Mouse (Mus musculus) right cerebral cortex, postnatal 36 days (tissue): ENCODE results near the gene Adamts7.

Source experiments
- DNase-seq, 2 experiments: peaks; one replicate each; pipeline ENCODE4 v3.0.0; 2022; ENCODE audit warnings: low spot score in 2 of 2, mixed read lengths in 1 of 2

Adamts7 gene

DNA sequence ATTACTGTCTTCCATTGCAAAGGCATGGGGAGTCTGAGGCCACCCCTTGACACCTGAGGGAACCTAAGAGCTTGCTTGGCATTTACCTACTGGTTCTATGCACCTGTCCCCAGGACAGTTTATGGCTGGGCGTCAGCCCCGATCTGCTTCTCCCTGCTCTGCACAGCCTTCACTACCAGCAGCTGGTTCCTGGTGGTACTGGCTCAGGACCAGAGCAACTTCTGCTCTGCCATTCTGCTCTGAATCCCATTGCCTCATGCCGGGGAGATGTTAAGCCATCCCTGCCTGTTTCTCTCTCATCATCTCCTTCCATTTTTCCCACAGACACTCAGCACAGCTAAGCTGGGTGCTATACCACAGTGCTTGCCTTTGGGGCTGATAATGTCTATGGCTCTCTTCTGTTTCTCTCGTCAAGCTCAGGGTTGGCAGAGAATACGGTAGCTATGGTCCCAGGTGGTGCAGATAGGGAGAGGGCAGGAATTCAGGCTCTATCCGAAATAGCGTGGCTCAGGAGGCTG lies 35.1 kb downstream of the Adamts7 start:
- no peak for DNase-seq

DNA sequence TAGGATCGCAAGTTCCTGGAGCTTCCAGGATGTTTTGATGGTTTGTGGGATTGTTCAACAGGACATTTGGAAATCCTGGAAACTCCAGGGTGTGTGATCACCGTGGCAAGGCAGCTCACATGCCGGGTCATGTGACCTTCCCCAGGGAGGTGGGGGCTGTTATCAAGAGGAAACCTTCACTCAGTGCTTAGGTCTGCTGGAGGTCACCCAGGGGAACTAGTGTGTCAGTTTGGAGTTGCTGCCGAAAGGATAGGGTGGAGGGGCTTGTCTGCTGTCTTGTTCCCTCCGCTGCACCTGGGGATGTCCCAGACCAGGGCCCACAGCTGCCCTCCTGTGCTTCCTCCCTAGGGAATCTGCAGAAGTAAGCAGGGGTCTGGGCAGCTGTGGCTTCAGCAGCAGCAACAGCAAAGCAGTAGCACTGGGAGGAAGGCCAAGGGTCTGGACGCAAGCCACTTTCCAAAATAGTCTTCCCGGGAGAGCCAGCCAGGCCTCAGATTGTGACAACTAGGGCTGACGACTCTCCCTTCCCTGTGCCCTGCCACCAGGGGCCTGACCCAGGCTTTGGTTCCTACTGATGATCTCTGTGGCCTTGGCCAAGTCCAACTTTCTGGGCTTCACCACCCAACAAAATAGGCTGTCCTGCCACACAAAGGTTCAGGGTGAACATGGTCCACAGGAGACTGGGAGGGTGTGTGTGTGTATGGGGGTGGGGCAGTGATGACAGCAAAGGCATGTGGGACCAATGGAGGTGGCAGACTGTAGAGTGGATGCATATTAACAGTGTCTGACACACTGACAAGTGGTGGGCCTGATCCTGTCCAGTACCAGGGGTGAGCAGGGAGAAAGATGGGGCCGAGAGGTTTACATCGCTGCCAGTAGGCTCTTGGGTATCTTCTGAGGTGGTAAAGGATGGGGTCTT lies 35.9 kb downstream of the Adamts7 start:
- DNase-seq, result no peak

DNA sequence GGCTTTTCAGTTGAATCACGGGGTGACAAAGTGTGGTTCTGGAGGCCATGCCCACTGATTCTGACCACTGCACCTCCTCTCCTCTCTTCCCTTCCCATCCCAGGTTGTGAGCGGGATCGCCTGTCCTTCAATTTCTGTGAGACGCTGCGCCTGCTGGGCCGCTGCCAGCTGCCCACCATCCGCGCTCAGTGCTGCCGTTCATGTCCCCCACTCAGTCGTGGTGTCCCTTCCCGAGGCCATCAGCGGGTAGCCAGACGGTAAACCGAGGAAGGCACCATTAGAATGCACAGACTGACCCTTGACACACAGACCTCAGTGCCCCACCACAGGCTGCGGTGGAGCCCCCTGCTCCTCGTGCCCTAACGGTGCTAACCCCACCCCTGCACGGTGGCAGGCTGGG lies 36.7 kb downstream of the Adamts7 start:
- no peak for DNase-seq

DNA sequence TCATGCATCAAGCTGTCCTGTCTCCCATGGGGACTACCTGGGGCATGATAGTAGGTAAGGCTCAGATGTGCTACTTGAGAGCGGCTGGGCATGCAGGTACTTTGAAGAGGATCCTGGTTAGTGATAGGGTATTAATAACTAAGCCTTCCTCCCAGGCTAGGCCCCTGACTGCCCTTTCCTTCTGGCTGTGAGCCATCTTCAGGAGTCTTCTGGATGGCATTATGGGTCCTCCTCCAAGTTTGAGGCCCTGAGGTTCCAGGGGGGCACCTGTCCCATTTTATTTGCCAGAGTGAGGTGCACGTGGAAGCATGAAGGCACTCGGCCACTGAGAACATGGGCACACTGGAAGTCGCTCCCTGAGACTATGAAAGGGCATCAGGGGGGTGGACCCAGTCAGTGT lies 37.6 kb downstream of the Adamts7 start:
- no peak for DNase-seq

DNA sequence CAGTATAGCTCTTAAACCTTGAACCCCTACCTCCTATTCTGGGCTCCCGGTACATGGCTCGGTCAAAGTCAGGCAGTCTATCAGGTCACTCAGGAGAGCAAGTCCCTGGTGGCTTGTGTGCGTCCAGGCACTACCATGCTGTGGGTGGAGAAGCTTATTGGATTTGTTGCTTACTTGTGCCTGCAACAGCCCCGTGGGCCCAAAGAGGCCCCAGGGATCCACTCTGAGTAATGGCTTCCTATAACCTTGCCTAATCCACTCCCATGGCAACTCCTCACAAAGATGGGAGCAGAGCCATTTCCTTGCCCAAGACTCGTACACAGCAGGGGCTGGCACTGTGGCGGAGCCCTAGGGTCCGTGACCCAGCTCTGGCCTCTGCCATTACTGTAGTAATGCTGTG lies 38.2 kb downstream of the Adamts7 start:
- no peak for DNase-seq

DNA sequence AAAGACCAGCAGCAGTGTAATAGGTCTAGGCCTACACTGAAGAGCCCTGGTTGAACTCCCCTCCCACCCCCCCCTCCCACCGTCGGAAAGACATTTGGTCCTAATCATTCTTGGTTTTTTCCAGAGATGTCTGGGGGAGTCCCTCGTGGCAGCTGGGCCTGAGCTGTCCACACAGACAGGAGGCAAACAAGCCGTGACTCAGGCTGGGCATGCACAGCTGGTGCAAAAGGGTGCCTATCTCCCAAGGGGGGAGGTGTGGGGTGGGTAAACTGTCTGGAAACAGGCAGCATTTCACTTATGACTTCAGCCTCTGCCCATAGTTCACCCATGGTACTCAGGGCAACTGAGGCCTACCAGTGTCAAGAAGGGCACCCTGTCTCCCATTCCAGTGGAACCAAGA lies 38.7 kb downstream of the Adamts7 start:
- no peak for DNase-seq

DNA sequence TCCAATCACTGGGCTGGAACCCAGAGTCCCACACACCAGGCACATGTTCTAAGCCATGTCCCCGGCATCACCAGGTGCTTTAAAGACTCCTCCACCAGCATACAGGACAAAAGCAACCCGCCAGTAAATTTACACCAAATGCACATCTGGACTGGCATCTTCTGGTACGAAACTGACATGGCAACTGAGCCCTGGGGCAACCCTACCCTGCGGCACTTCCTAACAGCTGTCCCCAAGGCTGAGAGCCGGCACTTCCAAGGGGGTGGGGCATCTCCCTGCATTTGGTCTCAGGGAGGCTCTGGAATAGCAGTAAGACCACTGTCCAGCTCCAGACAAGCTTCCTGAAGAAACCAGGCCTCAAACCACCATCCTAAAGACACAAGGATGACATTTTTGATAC lies 40.4 kb downstream of the Adamts7 start:
- no peak for DNase-seq

DNA sequence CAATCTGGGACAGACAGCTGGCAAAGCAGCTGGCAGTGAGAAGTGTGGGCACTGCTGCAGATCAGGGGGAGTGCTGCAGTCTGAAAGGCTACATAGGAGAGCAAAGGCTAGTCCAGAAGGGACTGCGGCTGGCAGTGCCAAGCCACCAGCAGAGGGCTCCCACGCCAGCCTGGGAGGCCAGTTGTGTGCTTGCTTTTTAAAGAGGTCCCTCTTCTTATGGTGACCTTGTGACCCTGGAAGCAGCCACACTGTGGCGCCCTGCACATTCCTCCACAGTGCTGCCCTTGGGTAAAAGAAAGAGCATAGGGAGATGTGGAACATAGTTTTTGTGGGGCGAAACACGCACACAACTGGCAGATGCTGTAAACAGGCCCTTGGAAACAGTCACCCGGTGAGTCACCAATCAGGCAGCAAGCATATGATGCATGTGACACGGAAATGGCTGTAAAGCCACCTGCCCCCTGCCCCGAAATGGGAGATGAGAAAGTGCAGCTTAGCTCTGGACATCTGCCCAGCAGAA lies 41.6 kb downstream of the Adamts7 start:
- no peak for DNase-seq

DNA sequence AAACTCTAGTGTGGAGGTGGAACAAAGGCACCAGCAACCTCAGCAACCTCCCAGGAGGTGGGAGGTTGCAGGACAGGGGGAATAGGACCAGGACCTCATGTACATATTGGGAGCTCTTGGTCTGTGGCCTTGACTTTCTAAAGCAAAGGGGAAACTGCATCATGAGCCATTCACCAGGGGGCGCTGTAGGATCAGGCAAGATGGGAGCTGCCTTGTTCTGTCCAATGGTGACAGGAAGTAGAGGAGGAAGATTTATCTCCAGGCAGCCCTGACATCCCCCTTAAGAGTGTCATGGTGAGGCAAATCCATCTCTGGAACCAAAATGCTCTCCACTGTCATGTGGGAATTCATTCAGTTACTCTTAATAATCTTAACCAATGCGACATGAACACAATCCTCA lies 43.6 kb downstream of the Adamts7 start:
- DNase-seq, result peak; percentile 52 to 63

DNA sequence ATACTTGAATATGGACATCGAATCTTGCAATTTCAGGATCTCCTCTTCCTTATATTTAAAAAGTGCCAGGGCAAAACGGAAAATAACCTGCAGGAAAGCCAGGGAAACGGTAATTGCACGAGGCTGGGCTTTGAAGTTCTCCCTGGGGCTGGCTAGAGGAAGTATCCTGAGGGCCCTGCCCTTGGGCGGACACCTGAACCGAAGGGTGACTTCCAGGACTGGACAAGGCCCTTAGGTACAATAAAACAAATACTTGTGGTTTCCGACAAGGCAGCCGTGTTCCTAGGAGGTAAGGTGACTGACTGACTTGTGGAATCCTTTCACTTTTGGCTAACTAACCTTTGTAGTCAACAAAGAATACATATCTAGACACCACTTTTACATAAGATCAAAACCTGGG lies 44.9 kb downstream of the Adamts7 start:
- no peak for DNase-seq

DNA sequence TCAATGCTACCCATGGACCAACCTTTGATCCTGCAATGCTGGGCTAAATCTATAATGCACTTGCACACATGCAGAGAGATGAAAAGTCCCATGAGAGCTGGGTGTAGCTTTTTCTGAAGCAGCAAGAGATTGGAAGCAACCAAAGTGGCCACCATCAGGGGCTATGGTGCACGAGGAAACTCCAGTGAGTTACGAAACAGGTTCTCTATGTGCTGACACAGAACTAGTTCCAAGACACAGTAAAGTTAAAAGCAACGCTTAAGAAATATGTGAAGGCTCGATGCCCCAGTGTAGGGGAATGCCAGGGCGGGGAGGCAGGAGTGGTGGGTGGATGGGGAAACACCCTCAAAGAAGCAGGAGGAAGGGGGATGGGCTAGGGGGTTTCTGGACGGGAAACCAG lies 45.8 kb downstream of the Adamts7 start:
- DNase-seq, result no peak

DNA sequence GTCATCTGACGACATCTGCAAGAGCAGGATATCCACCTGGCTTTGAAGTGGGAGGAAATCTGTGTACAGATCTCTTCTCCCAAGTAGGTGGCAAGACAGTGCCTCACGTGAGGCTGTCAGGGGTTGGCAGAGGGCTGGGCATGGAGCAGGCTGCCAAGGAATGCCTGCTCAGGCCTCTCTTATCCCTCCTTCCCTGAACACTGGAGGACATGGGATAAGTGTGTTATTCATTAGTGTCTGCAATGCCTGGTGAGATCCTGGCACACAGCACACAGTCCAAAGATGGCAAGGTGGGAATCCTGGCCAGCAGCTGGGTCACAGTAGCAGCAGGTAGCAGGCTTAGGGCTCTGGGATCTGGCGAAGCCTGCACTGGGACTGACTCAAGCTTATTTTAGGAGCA lies 50.3 kb downstream of the Adamts7 start:
- no peak for DNase-seq

DNA sequence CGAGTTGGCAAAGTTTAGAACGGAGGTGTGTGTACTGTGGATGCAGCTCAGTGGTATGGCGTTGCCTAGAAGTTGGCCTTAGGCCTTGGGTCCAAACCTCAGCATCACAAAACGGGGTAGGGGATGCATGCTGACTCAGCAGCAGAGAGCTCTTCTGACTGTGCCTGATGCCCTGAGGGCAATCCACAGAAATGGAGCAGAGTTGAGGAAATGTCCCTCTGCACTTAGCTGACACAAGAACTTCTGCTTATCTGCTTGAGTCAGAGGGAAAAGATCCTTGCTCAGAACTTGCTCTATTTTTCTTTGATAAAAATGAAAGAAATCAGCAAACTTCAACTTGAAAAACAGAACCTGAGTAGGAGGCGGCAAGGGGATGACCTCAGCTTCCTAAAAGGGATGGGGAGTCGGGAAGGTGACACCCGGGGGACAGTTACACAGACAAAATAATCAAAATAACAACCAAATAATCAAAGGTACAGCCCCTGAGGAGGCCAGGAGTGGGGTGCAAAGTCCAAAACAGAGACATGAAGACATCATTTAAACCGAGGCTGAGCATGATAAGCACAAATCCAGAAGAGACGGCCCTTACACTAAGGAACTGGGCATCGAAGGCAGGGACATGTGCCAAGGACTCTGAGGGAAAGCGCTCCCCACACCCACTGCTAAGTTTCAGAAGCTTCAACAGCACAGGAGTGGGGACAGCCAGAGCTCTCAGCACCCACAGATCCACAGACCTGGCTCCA lies 53.6 kb downstream of the Adamts7 start:
- DNase-seq, result no peak

DNA sequence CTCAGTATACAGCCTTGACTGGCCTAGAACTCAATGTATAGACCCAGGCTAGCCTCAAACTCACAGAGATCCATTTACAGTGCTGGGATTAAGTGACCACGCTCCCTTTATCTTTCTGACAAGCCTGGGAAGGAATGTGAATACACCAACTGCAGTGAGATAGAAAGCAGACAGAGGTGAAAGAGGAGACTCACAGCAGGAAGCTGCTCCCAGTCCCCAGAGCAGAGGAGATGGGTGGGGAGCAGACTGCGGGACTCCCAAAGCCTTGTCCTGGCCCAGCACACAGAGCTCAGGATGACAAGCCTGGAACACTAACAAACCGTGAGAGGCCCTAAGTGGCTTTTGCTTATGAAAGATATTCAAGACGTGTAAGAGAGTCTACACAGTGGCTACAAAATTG lies 54.6 kb downstream of the Adamts7 start:
- no peak for DNase-seq

DNA sequence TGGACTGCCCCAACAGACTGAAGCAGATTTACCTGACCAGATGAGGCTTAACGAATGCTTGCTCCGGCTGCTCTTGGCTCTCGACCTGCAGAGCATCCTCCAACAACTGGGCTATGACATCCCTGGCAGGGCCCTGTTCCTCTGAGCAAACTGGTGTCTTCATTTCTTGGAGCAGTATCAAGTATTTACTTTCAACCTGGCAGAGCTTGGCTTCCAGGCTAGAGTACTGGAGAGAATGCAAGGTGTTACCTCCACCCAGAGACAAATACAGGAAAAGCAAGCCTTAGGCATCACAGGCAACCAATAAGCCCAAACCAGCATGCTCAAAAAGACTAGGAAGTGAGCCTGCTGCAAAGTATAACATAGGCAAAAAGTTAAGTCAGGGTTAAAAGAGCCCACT lies 59.4 kb downstream of the Adamts7 start:
- DNase-seq, result no peak

DNA sequence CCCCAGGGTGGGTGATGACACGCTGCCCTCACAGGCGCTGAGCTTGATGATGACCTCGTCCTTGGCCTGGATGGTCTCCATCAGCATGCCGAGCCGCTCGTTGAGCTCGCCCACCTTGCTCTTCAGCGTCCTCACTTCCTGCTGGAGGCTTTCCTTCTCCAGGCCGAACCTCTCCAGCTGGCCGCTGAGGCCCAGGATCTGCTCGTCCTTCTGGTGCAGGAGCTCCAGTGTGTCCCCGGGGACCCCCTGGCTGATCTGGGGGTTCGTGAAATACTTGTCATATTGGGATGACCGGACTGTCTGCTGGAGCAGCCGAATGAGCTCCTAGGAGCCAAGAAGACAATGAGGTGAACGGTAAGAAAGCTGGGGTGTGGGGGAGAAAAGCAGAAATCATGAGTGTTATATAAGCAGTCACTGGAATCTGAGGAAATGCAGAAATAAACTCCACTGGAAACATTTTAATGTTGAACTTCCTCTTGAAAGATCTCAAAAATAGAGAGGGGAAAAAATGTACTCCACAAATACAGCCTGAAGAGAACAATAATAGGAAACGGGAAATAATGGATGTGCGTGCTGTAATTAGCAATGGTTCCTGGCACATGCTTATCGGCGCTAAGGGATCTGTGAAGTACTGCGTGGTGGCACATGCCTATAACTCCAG lies 63.3 kb downstream of the Adamts7 start:
- DNase-seq, result peak in 1 of 2 experiments; percentile 30

DNA sequence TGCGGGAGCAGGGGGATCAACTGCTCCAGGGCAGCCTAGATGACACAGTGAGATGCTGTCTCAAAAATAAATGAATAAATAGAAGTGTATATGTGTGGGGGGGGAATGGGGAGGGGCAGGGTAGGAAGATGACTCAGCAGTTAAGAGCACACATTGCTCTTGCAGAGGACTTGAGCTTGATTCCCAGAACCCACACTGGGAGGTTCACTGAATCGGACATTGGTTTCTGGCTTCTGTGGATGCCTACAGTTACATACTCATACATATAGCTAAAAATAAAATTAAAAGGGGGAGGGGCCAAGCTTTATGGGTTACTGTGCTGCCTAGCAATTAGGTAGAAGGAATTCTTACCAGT lies 63.9 kb downstream of the Adamts7 start:
- no peak for DNase-seq

DNA sequence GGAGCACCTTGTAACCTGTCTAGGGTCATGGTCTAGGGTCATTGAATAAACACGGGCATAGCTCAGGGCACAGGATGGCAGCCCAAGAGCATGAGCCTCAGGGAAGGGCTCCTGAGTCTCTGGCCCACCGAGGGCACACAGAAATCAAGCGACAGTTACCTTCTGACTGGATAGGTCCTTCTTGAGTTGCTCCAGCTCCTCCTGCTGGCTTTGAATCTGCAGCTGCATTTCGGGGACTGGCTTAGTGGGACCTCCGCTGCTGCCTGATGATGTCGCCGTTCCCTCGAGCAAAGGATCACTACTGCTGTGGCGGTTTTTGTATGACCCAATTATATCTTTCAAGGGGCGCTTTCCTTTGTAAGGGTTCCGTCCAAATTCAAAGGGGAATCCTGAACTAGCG lies 64.3 kb downstream of the Adamts7 start:
- DNase-seq, result no peak

DNA sequence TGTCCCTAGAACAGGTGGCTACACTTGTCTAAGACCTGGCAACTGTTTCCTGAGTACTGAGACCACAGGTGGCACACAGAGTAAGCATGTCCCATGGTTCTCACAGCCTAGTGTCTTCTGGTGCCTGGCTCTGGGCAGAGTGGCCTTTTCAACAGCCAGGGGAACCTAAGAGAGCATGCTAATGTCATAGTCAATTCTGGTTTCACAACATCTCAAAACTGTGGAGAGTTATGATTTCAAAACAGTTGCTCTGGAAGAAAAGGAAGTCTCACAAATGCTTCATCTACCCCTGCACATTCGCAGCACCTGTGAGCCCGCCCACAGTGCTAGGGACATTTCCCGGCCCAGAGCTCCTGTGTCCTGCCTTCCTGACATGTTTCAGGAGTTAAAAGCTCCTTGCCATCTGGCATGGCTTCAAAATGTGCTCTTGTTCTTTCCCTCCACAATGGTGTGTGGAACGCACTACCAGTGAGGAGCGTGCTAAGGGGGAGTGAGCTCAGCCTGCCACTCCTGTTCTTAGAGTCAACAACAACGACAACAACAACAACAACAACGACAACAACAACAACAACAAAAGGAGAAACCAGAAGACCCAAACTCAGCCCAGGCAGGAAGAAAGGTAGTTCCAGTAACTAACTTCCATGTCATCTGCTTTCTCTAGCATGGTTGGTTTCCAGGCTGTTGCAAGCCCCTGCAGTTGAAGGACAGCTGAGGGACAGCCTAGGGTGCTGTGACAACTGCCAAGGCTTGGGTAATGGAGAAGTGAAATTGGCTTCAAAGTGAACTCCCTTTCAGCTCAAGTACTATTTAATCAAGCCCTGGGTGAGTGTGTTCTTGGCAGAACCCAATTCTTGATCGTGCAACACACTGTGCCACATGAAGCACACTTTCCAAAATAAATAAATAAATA lies 70.2 kb downstream of the Adamts7 start:
- no peak for DNase-seq

DNA sequence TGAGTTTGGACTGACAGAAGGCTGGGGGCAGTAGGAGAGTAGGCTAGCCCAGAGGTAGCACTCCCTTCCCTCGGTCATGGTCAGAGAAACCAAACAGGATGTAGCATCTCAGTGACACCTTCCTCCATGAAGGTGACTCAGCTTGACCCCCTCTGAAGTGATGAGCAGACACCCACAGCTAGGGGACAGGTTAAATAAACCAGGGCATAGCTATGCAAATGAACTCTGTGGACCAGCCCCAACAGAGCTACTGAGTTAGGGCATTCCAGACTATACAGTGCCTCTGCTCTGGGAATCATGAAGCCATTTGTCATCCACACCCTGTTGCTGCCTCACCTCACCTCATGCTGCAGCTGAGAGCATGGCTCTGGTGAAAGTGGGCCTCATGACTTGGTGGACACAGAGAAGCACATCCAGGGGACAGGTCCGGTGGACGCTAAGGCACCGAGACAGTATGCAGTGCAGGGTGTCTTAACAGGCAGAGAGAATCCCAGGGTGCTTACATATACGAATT lies 71.1 kb downstream of the Adamts7 start:
- no peak for DNase-seq

DNA sequence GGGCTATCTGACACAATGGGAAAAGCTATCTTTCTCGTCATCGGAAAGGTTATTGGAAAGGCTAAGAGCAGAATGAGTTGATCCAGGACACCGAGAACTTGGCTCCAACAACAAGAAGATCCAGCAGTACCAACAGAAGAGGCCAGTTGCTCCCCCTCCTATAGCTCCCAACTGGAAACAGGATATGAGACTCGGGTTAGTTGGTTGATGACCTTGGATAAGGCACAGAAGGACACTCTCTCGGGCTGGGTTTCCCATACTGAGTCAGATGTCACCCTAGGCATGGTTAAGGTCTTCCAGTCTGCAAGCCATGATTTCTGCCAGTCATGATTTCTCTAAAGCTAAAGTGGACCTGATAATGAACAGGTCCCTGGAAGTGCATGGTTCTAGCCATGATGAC lies 71.9 kb downstream of the Adamts7 start:
- no peak for DNase-seq
